Mouse (Mus musculus): ENCODE data around the gene Ipo9.
"Not testable (repeated sequence)": the region's sequence is repeated elsewhere in the genome, so short reads cannot be mapped to it uniquely, and the experiment has no call there.

The Ipo9 gene

GRCm38 (mm10) chr1:135426645-135427044 lies 3.7 kb downstream of the Ipo9 start:
- no peak for DNase-seq

DNA sequence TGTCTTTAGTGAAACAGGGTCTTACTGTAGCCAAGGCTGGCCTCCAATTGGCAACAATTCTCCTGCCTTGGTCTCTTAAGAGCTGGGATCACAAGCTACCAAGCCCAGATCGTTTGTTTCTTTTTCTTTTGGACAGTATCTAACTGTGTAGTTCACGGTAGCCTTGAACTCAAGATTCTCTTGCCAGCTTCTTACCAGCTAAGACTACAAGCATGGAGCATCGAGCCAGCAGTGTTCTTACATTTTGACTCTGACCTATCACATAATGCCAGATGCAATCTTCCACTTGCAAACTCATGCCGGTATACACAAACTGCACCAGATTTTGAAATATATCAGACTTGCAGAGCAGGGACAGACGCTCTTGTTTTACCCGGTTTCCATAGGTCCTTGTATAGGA lies 7.5 kb downstream of the Ipo9 start:
- DNase-seq: no peak

DNA sequence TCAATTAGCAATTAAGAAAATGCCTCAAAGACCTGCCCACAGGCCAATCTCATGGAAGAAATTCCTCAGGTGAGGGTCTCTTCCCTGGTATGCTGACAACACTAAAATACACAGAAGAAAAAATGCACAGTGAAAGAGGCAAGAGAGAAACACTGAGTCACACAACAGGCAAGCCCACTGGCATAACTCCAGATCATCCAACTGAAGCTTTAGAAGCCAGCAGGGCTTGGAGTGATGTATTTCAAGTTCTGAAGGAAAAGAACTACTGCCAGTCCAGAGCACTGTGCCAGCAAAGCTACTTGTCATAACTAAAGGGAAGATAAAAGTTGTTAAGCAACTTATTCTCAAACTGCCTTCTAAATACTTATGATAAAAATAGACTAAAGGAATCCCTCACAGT lies 16.3 kb downstream of the Ipo9 start:
- peak; percentile 6 for DNase-seq

GRCm38 (mm10) chr1:135412130-135412529 lies 18.2 kb downstream of the Ipo9 start:
- no peak for DNase-seq

DNA sequence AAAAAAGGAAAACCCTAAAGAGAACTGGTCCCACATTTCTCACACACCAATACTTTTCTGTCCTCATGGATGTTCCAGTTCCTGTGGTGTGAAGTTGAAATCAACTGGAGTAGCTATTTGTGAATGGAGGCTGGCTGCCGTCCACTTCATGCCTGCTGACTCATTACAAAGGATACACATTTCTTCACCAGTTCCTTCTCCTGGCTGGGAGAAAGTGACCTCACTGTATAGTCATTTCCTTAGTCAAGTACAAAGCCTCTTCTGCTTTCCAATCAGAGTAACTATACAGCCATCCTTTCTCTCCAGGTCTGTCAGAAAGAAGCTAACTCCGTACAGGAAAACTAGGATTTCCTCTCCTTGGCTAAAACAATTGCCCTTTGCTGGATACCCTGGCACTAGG lies 19.3 kb downstream of the Ipo9 start:
- peak; percentile 31 for DNase-seq

GRCm38 (mm10) chr1:135408973-135409372 lies 21.3 kb downstream of the Ipo9 start:
- DNase-seq: no peak

GRCm38 (mm10) chr1:135405356-135405755 lies 24.9 kb downstream of the Ipo9 start:
- DNase-seq: no peak

DNA sequence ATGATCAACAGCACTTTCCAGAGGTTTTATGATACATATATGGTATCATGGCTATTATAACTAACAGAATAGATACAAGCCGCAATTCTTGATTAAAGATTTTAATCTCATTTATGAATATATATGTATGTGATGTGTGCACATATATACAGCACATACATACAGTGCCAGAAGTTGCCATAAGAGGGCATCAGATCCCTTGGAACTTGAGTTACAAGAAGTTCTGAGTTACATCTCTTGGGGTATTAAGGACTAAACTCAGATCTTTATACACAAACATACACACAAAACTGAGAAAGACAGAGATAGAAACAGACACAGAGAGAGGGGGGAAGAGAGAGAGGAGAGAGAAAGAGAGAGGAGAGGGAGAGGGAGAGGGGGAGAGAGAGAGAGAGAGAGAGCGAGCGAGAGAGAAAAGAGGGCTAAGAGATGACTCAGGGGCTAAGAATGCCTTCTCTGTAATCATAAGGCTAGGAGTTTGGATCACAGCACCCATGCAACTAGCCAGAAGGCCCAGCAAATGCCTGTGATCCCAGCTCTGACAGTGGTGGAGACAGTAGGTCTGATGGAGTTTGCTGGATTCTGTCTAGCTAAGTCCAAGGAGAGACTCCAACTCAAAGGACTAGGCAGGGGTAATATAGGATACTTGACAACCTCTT lies 28.7 kb downstream of the Ipo9 start:
- DNase-seq: no peak

GRCm38 (mm10) chr1:135399466-135399865 lies 30.8 kb downstream of the Ipo9 start:
- no peak for DNase-seq

- peak; percentile 59 for DNase-seq
Observed at GRCm38 (mm10) chr1:135385161-135385560, 45.1 kb downstream of the Ipo9 start.

DNA sequence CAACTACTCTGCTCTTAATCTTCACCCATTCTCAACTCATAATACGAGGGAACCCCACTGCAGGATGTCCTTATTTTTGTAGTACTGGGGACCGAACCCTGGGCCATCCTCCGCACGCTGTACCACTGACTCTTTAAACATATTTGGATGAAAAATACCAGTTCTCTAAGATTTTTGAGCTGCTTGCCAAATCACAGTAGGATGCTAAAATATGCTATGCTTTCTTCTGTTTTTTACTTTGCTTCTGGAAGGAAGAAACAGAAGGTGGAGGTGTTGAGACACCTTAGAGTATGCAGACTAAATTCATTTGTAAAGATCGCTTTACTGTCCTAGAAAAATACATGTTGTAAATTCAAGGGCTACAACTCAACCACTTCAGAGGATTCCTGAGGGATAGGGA lies 46.1 kb downstream of the Ipo9 start:
- no peak for DNase-seq

GRCm38 (mm10) chr1:135381560-135381959 lies 48.7 kb downstream of the Ipo9 start:
- not testable (repeated sequence) for DNase-seq

DNA sequence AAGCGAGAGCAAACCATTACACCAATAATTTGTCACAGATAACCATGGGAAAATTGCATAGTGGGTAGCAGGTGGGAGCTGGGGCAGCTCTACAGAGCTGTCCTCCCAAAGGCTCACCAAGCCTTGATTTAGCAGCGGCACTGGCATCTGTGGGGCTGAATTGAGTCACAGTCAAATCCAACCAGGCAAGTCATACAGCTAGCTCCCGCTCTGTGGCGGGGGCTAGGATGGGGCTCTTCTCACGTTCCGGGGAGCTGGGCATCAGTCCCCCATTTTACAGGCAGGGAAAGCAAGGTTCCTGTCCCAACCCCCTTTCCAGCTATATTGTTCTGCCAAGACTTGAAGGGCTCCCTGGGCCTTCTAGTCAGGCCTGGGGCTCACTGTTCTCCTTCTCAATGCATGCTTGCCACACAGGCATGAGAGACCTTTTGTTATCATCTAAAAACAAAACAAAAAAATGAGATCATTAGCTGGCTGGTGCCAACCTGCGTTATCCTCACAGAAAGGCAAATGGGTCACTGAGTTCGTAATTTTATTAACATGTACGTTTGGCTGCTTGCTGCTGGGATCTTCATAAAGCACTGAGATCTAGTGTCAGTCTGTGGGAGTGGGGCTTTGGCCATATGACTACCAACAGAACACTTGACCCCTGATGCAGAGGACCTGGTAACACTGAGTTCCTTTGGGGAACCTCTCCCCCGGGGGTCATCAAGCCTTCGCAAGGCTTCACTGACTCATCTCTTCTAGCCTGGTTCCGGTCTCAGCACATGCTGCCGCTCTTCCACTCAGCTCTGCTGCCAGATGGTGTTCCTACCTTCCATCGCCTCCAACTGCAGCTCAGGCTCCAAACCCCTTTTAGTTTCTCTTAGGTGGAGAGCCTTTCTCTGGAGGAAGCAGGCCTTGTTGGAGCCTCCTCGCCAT lies 50.0 kb downstream of the Ipo9 start:
- peak; percentile 79 for DNase-seq

GRCm38 (mm10) chr1:135379048-135379447 lies 51.3 kb downstream of the Ipo9 start:
- DNase-seq: no peak

DNA sequence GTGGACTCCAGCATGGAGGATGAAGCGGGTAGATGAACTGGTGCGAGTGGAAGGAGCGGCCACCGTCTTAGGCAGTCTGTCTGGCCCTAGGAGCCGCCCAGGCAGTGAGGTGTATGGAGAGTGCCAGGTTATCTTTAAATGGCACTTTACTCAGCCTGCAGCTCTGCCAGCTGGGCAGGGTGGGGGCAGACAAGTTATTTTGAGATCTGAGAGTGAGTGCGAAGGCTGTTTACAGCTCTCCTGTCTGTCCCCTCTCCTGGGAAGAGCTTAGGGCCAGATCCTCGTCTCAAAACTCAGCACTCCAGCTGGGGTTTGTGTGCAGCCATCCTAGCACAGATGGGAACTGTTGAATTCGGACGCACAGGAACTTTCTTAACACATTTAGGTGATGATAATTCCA lies 51.7 kb downstream of the Ipo9 start:
- DNase-seq: peak; percentile 73

GRCm38 (mm10) chr1:135374868-135375581 lies 55.3 kb downstream of the Ipo9 start, which contains the start of gene Shisa4:
Gene Shisa4, minus strand, starts transcription at chr1:135375237.
- DNase-seq: peak; percentile 86

- peak; percentile 52 for DNase-seq
Observed at GRCm38 (mm10) chr1:135374175-135374867, 56.0 kb downstream of the Ipo9 start.

DNA sequence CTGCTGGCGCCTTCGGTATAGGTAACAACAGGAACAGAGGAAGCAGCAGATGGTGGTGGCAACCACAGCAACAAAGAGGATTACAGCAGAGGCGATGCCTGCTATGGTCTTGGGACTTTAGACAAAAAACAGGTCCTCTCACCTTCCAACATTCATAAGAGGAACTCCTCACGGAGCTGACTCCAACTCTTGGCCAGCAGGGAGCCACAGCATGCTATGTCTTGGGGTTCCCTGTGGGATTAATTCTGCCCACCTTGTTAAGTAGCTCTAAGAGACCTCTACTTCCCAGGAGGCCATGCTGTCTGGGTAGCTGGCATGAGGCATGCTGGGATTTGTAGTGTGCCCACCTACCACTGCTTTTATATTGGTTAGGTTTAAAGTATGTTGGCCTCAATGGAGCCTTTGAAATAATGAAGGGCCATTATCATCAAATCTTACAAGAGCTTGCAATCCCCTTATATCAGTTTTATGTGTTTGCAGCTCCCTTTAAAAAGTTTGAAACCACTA lies 57.1 kb downstream of the Ipo9 start:
- DNase-seq: peak; percentile 40

DNA sequence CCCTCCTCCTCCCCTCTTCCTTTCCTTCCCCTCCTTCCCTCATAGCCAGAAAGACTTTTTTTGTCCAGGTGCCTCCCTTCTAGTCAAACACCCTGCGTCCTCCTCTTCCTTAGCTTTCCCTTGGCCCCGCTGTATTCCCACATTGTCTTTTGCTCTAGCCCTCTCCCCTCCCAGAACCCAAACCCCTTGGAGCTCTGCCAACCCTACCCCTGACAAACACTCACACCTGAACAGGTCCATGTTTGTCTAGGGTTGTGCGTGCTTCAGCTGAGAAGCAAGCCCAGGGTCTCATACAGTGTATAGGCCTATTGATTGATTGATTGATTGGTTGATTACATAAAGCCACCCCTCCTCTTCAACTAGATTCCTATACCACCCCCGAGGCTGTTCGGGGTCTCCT lies 60.9 kb downstream of the Ipo9 start:
- no peak for DNase-seq

GRCm38 (mm10) chr1:135368982-135369381 lies 61.3 kb downstream of the Ipo9 start:
- DNase-seq: peak; percentile 41

GRCm38 (mm10) chr1:135368245-135368644 lies 62.1 kb downstream of the Ipo9 start:
- peak; percentile 87 for DNase-seq

GRCm38 (mm10) chr1:135367595-135367994 lies 62.7 kb downstream of the Ipo9 start:
- no peak for DNase-seq

GRCm38 (mm10) chr1:135367005-135367404 lies 63.3 kb downstream of the Ipo9 start:
- no peak for DNase-seq
